Mouse (Mus musculus) common myeloid progenitor, adult 5-6 weeks (primary cell): ENCODE results near the gene Cbln1. TPM values are rescaled to one million over a fixed set of nuclear protein-coding genes. Genes with fewer than 3 reads are reported as not detected.

ENCODE experiments used
- ATAC-seq: replicated peaks from 2 replicates; pipeline ENCODE4 v1.8.0; 2016; ENCODE audit warnings: low read depth, mild to moderate bottlenecking, moderate TSS enrichment, inconsistent platforms; ENCODE audit not compliant: poor library complexity, severe bottlenecking
- total RNA-seq: library from RNA; stranded (forward); fragments of 200-1000, 187-1606 nt; gene quantifications from 2 replicates; pipeline ENCODE4 v1.2.3, GENCODE M21; 2017

Cbln1 gene
- not detected in 2 replicates for total RNA-seq

DNA sequence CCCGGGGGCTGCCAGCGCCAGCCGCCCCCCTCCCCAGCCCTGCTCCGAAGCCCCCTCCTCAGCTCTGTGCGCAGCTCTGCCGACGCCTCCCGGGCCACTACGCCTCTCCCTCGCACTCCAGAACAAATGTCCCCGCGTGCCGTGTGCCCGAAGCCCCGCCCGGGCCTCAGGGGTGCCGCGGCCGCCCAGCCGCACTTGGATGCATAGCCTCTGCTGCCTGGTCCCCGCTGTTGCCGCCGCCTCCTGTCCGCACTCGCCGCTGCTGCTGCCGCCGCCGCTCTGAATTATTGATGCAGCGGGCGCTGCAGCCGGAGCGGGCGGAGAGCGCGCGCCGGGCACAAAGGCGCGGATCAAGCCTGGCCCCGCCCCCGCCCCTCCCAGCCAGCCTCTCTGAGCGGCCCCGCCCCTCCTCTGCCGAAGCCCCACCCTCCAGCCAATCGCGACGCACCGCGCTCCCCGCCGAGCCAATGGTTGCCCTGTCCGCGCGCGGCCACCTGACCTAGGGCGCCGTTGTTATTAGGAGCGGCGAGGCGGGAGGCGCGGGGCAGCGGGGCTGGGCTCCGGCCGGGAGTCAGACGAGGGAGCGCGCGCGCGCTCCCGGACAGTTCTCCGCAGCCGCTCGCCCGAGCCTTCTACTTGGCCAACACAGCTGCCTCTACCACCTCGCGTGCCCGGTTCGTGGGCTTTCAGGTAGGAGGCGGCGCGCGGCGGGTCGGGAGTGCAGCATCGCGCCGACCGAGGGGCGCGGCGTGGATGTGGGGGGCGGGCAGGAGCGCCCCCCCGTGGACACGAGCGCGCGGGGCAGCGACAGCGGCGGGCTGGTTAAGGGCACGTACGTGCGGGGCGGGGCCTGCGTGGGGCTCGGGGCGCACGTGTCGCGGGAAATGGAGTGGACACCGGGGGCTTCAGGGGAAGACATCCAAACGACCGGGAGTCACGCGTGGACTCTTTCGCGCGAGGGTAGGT lies at the start of gene Cbln1:
TSS of gene Cbln1 (minus strand) at position 339 of the 966 bp plus-strand sequence.
- ATAC-seq = peak; percentile 92

DNA sequence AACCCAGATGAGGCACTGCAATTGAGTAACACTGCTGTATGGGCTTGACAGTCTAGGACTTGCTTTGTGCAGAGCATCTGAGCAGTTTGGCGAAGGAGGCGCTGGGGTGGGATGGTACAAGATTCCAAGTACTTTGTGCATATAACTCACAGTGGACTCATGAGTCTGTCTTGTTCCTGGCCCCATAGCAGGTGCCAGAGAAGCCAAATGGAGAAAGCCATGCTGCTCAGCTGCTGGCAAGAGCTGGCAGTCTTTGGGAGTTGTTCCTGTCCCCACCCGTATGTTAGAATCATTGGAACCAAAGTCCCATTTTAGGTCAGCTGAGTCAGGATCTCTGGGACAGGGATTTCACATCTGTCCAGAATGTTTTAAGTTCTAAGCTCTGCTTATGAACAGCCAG lies 44.7 kb upstream of the Cbln1 start:
- ATAC-seq = no peak

DNA sequence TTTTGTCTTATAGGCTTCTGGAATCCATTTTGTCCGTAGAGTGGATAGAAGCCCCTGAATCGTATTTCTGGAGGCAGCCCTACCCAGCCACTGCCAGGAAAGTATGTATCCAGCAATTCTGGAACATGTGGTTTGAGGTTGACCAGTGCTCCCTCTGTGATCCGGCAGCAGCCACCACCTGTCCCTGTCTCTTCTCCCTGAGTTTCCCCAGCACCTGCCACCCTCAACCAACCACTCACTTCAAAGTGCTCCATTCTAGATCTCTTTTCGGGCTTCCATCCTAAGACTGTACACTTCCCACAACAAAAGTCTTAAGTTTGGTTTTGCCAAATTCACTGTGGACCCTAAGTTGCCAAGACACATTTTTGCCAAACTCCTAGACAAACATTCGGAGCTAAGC lies 41.4 kb upstream of the Cbln1 start:
- no peak for ATAC-seq

DNA sequence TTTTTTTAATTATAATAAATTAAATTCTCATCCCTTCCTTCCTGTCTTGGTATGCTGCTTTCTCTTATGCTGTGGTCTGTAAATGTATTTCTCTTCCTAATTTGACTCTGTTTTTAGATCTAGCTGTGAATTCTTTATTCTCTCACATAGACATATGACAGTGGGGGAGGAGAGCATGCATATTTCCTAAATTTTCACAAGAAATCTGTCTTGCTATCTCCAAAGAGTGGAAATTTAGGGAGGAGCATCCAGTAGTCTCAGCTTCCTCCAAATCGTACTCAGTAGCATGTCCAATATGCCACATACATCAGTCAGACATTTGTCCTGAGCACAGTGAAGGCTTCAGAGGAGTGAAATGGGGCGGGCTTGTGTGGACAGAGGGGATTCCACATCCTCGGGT lies 40.9 kb upstream of the Cbln1 start:
- ATAC-seq = no peak

DNA sequence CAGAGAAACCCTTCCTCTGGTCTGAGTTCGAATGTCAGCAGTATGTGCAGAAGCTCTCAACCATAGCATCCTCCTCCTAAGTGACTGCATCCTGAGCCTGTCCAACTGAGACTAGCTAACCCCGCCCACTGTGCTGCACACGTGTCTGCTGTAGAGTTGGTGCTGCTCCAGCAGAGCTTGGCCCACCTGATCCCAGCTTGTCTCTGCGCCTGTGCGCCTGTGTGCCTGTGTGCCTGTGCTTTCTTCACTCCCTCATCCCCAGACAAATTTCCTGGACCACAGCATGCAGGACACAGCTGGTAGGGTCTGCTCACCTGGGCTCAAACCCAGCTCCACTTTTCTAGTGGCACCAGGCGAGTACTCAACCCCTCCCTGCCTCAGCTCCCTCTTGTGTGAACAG lies 40.2 kb upstream of the Cbln1 start:
- ATAC-seq = no peak

DNA sequence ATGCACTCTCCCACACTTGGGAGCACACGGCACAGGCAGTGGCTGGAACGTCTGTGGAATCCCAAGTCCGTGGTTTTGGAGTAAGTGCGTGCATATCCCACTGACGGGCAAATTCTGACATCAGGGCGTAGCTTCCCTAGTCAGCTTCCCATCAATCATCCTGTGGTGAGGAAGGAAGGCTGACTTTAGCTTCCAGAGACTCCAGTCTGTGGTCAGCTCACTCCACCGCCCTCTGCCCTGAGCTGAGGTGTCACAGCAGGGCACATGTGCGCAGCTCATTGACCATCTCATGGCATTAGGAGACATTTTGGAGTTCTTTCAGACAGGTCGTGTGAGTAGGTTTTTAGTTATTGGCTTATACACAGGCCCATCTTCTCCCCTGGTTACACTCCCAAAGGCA lies 34.6 kb upstream of the Cbln1 start:
- ATAC-seq = no peak

DNA sequence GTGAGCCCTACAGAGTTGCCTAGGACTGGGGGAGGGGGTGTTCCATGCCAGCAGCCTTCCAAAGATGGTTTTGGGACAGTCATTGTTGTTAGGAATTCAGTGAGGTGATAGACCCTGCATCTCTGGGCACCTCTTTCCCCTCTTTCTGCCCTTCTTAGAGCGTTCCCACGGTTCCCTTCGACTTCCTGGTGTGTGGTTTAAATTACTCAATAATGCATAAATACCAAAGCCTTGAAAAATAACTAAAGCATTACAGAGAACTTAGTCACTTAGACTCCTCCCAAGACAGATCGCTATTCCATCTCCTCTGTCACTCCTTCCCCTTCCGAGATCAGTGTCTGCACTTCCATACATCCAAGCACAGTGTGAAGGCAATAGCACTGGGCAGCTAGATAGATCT lies 32.0 kb upstream of the Cbln1 start:
- ATAC-seq = no peak

DNA sequence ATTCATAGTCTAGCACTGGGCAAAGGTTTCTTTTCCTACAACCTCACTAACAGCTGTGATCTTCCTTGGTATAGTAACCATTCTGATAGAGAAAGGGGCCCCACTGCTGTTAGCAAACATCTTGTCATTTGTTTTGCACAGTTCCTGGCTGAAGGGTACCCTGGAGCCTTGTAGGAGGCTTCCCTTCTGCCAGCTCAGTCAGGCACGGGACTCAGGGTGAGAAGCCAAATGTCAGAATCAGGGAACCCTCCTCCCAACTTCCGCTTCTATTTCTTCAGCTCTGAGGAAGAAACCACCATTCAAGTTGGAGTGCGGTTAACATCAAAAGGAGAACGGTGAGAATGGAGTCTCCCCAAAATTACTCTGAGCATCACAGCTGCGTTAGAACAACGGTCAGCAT lies 30.3 kb upstream of the Cbln1 start:
- no peak for ATAC-seq

DNA sequence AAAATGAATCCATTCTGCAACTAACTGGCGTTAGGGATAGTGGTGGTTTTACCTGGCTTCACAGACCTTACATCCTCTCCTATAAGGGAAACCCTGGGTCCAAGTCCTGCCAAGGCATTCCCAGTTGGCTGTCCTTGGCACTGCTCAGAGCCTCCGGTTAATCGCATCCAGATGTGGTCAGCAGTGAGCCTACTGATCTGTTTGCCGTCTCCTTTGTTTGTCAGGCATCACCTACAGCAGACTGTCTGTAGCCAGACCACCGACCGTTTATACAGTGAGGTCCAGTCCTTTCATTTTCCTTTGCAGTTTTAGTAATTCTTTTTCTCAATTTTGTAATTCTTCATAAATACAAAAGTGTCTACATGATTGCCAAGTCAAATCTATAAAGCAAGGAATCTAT lies 25.2 kb upstream of the Cbln1 start:
- ATAC-seq = no peak

DNA sequence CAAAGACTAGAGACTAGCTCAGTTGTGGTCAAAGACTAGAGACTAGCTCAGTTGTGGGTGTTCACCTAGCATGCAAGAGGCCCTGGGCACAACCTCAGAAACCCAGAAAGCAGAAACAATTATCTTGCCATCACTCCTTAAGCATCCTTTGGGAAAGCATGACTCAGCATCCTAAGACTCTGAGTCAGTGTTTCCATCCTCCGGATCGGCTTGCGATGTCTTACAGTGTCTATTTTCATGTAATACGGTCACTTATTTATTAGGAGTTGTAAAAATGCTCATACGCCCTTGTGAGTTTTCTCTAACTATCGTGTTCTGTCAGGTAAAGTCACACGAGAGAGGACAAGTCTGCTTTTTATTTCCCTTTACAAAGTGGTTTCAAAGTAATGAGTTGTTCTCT lies 24.1 kb upstream of the Cbln1 start:
- no peak for ATAC-seq

DNA sequence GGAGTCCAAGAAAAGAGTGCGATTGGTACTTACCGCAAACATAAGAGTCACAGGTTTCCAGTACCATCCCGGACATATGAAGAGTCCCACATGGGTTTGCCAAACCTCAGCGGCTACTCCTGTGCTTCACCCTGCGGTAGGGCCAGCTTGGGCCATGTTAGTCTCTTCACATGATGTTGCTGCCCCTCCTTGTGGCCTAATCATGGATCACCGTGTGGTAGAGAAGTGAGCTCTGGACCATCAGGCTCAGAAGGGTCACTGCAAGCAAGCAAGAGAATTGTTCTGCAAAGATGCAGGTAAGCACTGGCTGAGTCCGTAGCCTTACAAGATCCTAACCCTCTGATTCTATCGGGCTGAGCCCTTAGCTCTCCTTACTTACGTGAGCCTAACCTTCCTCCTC lies 22.5 kb upstream of the Cbln1 start:
- ATAC-seq = no peak

DNA sequence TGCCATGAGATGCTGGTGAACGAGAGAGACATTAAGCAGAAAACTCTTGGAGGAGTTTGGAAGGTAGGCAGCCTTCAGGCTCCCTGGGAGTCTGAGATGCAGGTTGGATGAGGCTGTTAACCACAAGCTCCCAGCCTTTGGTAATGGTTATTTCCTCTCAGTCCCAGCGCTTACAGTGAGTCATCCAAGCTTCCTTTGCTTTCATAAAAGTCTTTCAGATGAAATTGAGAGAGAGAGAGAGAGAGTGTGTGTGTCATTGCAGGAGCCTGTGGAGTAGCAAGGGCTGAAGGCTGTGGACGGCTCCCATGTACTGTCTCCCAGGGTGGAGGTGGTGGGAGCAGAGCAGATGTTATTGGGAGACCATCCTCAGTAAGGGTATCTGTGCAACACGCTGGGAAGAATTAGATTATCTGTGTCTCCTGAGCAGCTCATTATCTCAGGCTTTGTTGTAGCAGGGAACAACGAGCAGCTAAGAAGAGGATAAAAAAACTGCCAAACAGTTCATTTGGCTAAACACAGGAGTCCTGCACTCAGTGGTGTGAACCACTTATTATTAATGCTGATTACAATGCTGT lies 17.5 kb upstream of the Cbln1 start:
- no peak for ATAC-seq

DNA sequence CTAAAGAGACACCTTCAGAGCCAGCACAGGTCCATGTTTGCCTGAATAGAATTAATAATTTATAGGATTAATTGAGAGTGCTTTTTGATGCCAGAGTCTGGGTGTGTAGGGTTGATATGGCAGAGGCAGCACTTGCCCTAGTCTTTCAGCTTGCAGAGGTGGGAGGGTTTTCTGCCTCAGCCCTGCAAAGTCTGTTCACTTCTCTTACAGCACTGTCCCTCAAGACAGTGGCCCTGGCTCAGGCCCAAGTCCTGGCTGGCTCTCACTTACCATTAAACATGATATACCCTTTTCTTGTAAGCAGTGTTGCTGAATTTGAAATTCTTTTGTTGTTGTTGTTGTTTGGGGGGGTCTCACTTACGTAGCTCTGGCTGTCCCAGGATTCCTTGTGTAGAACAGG lies 9.0 kb upstream of the Cbln1 start:
- ATAC-seq = no peak

DNA sequence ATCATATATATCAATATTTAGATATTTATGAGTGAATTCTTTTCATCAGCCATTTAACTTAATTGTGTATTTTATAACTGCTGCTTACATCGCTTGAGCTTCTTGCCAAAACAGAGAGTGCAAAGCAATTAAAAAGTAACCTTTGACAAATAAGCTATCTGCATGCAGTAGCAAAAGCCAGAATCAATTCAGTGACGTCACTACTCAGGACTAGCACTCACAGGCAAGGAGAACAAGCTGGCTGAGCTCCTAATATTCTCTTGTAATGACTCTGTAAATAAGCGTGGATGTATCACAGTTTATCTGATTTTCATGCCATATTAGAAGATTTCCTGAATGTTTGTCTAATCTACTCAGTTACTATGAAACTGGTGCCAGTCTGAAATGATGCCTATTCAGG lies 5.8 kb upstream of the Cbln1 start:
- ATAC-seq = no peak

DNA sequence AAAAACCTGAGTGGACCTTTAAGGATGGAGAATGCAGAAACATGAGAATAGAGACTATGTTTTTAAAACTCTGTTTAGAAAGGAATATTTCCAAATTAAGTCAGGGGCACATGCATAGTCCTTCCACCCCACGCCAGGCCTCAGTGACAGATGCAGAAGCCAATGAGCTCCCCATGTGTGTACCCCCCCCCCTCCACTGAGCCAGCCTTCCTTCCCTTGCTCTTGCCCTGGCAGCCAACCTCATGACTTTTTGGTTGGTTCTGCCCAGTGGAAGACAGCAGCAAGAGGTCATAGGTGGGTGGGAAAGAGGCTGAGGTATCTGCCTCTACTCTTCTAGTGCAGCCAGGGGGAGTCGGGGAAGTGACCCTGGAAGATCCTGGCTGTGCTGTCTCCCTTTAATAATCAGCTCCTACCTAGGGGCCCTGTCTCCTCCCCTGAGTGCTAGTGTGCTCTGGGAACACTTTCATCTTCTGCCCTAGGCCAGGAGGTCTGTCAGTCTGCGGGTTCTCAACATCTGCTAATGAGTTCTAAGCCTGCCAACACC lies 4.8 kb upstream of the Cbln1 start:
- ATAC-seq = no peak

DNA sequence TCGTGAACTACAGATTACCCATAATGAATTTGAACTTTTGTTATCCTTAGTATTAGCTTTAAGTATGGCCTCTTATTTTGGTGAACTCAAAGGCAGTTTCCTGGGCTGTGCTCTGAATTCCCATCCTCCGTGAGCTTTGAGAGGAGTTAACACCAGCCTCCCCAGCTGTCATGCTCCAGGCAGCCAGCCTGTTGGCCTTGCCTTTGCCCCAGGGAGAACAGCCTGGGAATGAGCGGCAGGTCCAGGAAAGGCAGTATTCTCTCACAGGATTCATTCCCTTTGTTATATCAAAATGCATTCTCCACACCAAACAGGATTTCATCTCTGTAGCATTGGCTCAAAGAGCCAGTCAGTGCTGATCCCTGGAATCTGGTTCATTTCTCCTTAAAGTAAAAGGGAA lies 3.1 kb upstream of the Cbln1 start:
- no peak for ATAC-seq

DNA sequence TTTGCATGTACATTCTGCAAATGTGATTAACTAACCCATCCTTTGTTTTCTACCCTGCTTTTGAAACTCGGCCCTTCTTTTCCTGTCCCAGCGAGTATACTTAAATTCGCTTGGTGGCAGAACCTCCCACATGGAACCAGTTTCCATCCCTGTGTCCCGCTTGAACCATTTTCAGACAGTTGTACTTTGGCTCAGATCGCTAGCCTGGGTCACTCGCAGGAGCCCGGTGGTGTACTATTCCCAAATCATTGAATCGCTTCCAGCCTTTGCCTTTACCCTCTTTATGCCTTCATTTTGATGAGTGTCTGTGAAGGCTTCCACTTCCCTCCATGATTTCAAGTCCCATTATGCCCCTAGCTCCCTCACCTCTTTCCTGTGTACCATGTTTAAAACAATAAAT lies 2.0 kb upstream of the Cbln1 start:
- ATAC-seq = no peak

DNA sequence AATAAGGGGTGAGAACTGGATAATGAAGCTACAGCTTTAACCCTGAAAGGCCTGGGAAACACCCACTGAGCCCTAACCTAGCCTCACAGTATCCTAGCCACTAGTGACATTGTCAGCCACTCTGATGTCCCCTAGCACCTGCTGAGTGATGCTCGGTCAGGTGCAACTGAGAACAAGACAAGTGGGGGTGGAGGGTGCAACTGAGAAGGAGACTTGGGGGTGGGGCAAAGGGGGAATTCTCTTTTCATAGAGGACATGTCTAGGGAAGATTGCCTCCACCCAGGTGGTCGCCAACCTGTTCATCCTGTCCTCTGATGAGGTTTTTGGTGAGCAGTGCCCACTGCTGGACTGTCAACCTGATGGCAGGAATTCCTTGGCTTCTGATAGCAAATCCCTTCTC lies 1.5 kb upstream of the Cbln1 start:
- ATAC-seq = no peak

DNA sequence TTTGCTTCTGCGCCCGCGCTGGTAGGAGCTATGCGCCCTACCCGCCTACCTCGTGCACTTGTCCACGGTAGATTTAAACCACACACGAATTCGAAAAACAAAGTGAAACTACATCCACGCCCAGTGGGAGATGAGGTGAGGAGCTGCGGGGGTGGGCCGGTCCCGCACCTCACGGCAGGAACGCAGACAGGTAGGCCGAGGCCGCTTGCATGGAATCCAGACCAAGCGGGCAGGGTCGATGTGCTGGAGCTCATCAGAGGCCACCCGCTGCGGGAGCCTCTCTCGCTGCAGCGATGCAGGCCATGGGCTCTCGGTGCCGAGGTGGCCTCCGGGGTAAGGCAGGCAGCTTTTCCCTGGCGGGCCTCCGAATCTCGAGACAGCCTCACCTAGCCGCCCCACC lies 905 bp upstream of the Cbln1 start:
- no peak for ATAC-seq

DNA sequence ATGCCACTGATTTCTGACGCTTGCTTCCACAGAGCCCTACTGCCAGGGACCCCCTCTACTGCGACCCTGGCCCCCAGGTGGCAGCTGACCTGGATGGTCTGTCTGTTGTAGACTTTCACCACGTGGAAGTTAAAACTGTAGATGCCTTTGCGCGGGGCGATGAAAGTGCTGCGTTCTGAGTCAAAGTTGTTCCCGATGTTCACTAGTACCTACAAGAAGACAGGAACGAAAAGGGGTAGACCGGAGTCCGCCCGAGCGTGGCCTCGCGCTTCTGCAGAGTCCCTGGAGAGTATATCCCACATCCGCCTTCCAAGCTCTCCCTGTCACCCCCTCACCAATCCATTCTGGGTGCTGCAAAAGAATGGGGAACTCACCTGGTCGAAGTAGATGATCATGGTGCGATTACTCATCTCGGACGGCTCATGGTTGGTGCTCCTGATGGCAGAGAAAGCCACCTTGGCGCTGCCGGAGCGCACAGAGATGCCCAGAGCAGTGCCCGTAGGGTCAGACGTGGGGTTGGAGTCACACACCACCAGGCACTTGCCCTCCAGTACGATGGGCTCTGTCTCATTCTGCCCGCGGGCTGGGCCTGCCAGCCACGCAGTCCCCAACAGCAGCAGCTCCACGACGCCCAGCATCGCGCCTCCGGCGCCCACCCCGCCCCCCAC lies 672 bp downstream of the Cbln1 start:
- no peak for ATAC-seq
